Mouse (Mus musculus) B cell, adult 67 days (primary cell): Measurements from ENCODE around the gene Serinc1. TPM values are rescaled to one million over a fixed set of nuclear protein-coding genes. Genes with fewer than 3 reads are reported as not detected.

ENCODE experiments used
- total RNA-seq, 2 experiments: library from RNA; stranded (reverse); gene quantifications; 4 replicates each; pipeline ENCODE4 v1.2.4; 2023

Serinc1 gene
- total RNA-seq, result 100 to 1,000 TPM; 128 to 150 TPM

GRCm38 (mm10) chr10:57532218-57533101 lies at the start of gene Serinc1:
Gene Serinc1, minus strand, starts transcription at chr10:57532530.

DNA sequence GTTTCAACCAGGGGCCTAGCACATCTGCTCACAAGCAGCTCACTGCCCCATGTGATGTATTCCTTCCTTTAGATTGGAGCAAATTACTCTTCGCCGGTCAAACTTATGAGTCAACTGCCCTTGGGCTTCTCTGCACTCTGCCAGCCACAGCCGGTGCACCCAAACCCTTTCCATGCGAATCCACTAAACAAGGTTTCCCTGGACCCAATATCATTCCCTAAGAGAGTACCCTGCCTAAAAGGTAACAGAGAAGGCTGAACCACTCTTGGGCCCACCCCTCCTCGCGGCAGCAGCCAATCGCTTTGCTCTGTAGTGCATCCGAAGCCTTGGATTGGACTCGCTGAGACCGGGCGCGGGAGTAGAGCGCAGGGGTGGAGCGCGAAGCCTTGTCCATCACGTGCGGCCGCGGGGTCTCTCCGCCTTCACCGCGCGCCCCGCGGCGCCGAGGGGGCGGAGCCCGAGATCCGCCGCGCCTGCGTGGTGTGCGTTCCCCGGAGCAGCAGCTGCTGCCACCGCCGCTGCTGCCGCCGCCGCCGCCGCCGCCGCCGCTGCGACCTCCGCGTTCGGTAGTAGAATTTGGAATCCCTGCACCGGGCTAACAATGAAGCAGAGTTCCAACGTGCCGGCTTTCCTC lies 46.3 kb downstream of the Serinc1 start, which contains the start of gene Hsf2:
Hsf2 (plus strand) TSS at position 478 of the 634 bp plus-strand sequence.

Other genes starting within 250 kb of the Serinc1 start
- 10 to 100 TPM; 10.8 to 15.6 TPM for gene Hsf2, start 46.1 kb downstream of the Serinc1 start, total RNA-seq
- 10 to 100 TPM; 52.5 to 66.1 TPM for gene Pkib, start 99.5 kb upstream of the Serinc1 start, total RNA-seq